Mouse (Mus musculus): Measurements from ENCODE around the gene Tbl3.
"Not testable (repeated sequence)": the region's sequence is repeated elsewhere in the genome, so short reads cannot be mapped to it uniquely, and the experiment has no call there.

Tbl3 gene

GRCm38 (mm10) chr17:24727618-24728017 lies 20.2 kb upstream of the Tbl3 start, which contains the start of gene Rpl3l:
Rpl3l (plus strand) TSS chr17:24727820.
- DNase-seq (ENCODE audit: low spot score) = no peak

- DNase-seq (ENCODE audit: low spot score) = no peak
These were observed 18.4 kb upstream of the Tbl3 start for GRCm38 (mm10) chr17:24725637-24726390.

DNA sequence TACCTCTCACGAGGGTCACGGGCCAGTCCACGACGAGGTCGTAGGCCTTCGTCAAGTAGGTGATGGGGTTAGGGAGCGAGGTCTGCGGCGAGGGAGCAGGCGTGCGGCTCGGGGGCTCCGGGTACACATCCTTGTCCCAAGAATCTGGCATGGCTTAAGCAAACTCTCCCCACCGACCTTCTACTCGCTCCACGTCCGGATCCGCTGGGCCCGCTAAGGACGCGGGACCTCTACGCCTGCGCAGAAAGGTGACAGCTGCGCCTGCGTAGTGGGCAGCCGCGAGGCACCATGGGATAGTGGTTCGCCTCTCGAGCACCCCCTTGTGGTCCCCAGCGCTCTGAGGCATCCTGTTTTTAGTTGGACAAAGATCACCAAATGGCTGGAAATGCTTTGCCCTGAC lies 16.7 kb upstream of the Tbl3 start, which contains the start of gene Ndufb10:
Ndufb10 (minus strand) TSS at position 295 of the 400 bp plus-strand sequence.
- peak; percentile 98 for DNase-seq (ENCODE audit: low spot score)

GRCm38 (mm10) chr17:24723881-24724180 lies 16.4 kb upstream of the Tbl3 start:
- DNase-seq (ENCODE audit: low spot score) = no peak

DNA sequence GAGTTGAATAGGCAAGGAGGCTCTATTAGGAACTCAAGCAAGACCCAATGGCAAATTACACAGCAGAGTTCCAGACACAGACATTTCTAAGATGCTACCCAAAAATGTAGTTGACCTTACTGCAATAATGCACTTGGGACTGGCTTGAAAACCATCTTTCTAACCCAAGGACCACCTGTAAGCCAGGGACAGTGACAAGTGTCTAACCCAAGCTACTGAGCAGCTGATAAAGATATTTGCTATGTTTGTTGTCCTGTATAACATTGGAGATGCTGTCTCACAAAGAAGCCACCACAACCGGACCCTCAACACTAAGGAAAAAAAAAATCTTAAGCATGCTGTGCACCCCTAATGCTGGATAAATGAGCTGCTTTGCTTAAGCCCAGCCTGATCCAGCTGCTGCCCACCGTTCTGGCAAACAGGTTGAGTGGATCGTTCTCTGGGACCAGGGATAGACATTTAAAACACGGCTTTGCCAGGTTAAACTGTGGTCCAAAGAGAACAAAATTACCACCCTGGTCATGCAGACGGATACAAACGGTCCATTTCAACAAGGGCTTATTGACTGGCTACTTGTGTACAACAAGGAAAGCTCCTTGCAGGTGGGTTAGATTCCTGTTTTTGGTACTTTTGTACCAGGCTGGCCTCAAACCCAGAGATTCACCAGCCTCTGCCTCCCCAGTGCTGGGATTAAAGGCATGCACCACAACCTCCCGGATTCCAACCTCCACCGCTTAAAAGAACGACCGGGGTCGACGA lies 15.8 kb upstream of the Tbl3 start:
- DNase-seq (ENCODE audit: low spot score) = no peak

DNA sequence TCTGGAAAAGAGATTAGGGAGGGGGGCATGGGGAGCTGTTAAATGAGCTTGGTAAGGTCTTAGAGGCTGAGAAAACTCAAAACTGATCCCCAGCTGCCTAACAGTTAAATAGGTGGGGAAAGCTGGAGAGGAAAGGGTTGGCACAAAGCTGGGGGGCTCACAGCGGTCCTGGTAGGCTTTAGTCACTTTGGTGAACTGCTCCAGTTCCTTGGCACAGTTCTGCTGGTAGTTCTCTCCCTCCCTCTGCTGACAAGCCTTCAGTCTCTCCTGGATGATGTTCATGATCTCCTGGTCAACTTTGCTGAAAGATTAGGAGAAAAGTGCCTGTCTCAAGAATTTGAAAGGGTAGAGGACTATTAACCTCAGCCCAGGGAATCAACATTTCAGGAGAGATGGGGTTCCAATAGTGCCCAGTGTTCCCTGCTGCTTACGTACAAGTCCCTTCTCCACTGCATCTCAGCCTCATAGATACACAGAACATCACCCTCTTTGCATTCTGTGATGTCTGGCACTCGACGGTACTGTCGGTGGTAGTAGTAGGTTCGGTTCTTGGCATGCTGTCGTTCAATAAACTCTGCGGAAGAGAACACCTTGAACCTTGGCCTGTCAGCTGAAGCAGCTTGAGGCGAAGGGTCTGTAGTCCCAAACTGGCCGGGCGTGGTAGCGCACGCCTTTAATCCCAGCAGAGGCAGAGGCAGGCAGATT lies 14.9 kb upstream of the Tbl3 start:
- peak; percentile 43 for DNase-seq (ENCODE audit: low spot score)

DNA sequence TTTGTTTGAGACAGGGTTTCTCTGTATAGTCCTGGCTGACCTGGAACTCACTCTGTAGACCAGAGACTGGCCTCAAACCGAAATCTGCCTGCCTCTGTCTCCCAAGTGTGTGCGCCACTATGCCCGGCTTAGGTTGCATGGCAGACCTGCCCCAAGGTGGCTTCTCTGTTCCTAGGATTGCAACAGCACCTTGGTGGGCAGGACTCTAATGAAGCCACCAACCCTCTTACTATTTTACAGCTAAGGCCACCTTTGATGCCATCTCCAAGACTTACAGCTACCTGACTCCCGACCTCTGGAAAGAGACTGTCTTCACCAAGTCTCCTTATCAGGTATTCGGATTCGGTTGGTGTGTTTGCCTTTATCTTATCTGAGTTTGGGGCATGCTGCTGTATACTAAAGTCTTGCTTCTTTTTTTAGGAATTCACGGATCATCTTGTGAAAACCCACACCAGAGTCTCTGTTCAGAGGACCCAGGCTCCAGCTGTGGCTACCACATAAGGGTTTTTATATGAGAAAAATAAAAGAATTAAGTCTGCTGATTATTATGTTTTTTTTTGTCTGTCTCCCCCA lies 14.0 kb upstream of the Tbl3 start:
- not testable (repeated sequence) for DNase-seq (ENCODE audit: low spot score)

DNA sequence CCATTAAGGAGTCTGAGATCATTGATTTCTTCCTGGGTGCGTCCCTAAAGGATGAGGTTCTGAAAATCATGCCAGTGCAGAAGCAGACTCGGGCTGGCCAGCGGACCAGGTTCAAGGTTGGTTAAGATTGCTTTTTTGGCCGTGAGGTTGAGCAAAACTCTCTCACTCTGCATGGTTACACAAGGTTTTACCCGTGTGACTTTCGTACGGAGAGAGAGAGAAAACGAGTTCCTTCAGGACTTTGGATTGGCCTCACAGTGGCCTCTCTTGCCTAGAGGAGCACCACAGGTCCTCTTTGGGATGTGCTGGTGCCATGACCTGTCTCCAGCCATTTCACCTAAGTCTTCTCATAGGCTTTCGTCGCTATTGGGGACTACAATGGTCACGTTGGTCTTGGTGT lies 13.2 kb upstream of the Tbl3 start:
- DNase-seq (ENCODE audit: low spot score) = peak; percentile 39

DNA sequence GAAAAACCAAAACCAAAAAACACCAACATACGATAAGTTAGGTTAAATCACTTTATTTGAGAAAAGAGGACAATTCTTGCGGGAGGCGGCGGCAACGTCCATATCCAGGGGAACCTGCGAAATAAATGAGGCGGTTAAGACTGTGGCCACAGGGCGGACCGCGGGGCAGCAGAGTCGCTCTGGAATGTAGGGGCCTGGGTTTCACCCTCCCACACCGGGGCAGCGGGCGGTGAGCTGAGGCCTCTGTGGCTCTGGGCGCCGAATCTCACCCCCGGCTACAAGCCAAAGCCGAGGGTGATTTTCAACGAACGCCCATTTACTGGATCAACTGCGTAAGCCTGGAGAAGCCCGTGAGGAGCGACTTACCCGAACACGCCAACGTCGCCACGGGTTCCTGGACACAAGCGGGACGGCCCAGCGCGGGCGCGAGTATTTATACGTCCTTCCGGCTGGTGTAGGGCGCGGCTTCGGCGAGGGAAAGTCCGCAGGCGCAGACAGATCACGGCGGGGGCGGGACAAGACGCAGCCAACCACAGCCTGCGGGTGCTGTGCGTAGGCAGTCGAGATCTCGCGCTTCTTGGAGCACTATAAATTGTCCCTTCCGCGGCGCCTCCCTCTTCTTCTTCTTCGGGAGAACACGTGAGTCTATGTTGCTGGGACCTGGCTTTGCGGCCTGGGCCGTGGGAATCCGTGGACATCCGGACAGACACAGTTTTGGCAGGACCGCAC lies 12.2 kb upstream of the Tbl3 start:
- peak; percentile 98 for DNase-seq (ENCODE audit: low spot score)

DNA sequence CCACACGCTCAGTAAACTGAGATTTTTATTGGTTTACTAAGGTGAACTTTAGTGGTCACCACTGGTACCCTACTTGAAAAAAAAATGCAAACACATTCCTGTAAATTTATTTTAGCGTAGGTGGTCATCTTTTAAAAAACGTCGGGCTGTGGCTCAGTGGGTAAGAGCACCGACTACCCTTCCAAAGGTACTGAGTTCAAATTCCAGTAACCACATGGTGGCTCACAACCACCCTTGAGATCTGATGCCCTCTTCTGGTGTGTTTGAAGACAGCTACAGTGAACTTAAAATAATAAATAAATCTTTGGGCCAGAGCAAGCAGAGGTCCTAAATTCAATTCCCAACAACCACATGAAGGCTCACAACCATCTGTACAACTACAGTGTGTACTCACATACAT lies 11.5 kb upstream of the Tbl3 start:
- not testable (repeated sequence) for DNase-seq (ENCODE audit: low spot score)

GRCm38 (mm10) chr17:24717943-24718342 lies 10.5 kb upstream of the Tbl3 start, which contains the start of the genes Rnf151 and Rps2:
Rnf151 (minus strand) TSS chr17:24718063.
Rps2 (plus strand) TSS chr17:24718116.
- peak; percentile 40 for DNase-seq (ENCODE audit: low spot score)

GRCm38 (mm10) chr17:24716166-24716682 lies 8.8 kb upstream of the Tbl3 start:
- DNase-seq (ENCODE audit: low spot score) = peak; percentile 38

- DNase-seq (ENCODE audit: low spot score) = no peak
These were observed 8.1 kb upstream of the Tbl3 start for GRCm38 (mm10) chr17:24715556-24715955.

- no peak for DNase-seq (ENCODE audit: low spot score)
These were observed 1.2 kb upstream of the Tbl3 start for GRCm38 (mm10) chr17:24708646-24709045.

DNA sequence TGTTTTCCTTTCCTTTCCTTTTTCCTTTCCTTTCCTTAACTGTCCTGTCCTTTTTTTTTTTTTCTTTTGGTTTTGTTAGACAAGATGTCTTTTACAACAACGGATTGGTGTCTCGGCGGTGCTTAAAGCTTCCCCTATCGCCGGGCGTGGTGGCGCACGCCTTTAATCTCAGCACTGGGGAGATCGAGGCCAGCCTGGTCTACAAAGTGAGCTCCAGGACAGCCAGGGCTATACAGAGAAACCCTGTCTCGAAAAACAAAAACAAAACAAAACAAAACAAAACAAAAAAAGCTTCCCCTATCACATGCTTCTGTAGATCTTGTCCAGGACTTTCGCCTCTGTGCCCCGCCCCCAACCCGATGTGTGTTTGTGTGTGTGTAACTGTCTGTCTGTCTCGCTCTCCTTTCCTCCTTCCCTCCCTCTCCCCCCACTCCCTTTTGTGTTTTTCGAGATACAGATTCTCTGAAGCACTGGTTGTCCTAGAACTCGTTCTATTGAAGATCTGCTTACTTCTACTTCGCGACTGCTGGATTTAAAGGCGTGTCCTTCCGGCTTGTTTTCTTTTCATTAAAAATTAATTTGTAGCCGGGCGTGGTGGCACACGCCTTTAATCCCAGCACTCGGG lies 453 bp upstream of the Tbl3 start:
- peak; percentile 54 for DNase-seq (ENCODE audit: low spot score)

- peak; percentile 43 for DNase-seq (ENCODE audit: low spot score)
These were observed 1.6 kb downstream of the Tbl3 start for GRCm38 (mm10) chr17:24705821-24706220.

- DNase-seq (ENCODE audit: low spot score) = peak; percentile 32
These were observed 6.2 kb downstream of the Tbl3 start for GRCm38 (mm10) chr17:24701251-24701650.

DNA sequence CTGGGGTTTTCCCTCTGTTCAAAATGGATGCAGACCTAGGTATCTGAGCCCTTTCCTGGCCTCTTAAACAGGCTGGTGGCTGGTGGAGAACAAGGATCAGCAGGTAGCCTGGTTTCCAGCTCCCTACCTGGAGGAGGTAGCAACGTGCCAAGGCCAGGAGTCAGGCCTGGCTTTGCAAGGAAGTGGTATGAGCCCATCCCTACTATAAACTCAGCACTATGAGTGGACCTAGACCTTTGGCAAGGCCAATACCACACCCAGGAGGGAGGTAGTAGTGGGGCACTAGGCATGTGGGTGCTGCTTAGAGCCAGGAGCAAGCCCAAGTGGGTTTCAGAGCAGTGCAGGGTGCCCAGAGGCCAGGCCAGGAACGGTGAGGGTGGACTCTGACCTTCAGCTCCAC lies 8.0 kb downstream of the Tbl3 start:
- DNase-seq (ENCODE audit: low spot score) = no peak

DNA sequence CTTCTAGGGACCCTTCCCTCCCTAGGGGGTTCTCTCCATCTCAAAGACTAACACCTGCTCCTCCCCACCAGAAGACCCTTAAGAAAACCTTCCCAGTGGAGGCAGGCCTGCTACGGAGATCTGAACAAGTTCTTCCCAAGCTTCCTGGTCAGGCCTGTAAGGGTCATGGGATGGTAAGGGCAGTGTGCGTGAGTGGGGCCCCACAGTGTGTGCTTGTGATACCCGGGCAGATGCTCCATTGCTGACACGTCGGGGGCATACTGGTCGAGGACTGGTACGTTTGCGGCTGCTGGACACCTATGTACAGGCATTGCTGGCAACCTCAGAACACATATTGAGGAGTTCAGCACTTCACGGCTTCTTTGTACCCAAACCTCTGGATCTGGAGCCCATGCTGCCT lies 8.7 kb downstream of the Tbl3 start:
- DNase-seq (ENCODE audit: low spot score) = peak; percentile 37

DNA sequence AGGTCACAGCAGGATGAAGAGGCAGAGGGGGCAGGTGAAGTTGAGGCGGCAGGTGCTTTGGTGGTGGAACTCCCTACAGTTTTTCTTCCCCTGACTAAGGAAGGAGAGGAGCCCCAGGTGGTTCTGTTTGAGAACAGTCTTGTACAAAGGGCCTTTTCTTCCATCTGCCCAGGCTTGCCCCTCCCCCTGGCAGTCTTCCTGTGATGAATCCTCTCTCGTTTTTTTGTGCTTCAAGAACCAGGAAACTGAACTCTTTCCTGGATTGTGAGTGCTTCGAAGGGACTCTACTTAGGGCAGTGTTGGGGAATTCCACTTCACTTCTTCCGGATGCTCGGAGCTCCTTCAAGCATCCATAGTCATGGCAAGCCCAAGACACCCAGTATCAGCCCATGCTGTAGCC lies 9.5 kb downstream of the Tbl3 start:
- peak; percentile 59 for DNase-seq (ENCODE audit: low spot score)
